Mouse (Mus musculus): Measurements from ENCODE around the gene Cdk5r1. TPM values are rescaled to one million over a fixed set of nuclear protein-coding genes. Genes with fewer than 3 reads are reported as not detected.
A peak's percentile ranks its signal among the peaks of the same experiment; 100 is the strongest.

Cdk5r1 gene
- polyA plus RNA-seq, 1 experiment: 97.4 TPM

GRCm38 (mm10) chr11:80518421-80519367 is 41.9 kb downstream of the Cdk5r1 start:
- 17% methylated on average over 9 of the region's 9 CpGs for WGBS
- Histone ChIP-seq H3K4me1 (ENCODE audit: control insufficient read depth, insufficient read depth, low read length) (peaks cover 35% of the 10 kb centered on the region), H3K27ac (ENCODE audit: insufficient read depth, low read depth, low read length) (peak overlapping the region; percentile 95), H3K4me3 (ENCODE audit: insufficient read depth, low read depth, low read length) (no peak overlapping the region)
- TF ChIP-seq POLR2A (IDR thresholded peaks at IDR 0.05; ENCODE audit: insufficient read depth, low read depth, low read length) (no peak), CTCF (IDR thresholded peaks at IDR 0.05; ENCODE audit: insufficient read depth, low read depth, low read length) (no peak)

- peaks cover 25% of the 10 kb centered on the region for H3K4me1 ChIP-seq (ENCODE audit: control insufficient read depth, insufficient read depth, low read length)
- 59% methylated on average over 2 of the region's 2 CpGs for WGBS
- TF ChIP-seq POLR2A (IDR thresholded peaks at IDR 0.05; ENCODE audit: insufficient read depth, low read depth, low read length) (no peak), CTCF (IDR thresholded peaks at IDR 0.05; ENCODE audit: insufficient read depth, low read depth, low read length) (no peak)
- H3K4me3 ChIP-seq (ENCODE audit: insufficient read depth, low read depth, low read length): no peak overlapping the region
- no peak overlapping the region for H3K27ac ChIP-seq (ENCODE audit: insufficient read depth, low read depth, low read length)
These were observed 44.3 kb downstream of the Cdk5r1 start for GRCm38 (mm10) chr11:80521148-80521547.

- Histone ChIP-seq H3K4me1 (ENCODE audit: control insufficient read depth, insufficient read depth, low read length) (peaks cover 22% of the 10 kb centered on the region), H3K27ac (ENCODE audit: insufficient read depth, low read depth, low read length) (no peak overlapping the region), H3K4me3 (ENCODE audit: insufficient read depth, low read depth, low read length) (no peak overlapping the region)
- WGBS: 69% methylated on average over 2 of the region's 2 CpGs
- TF ChIP-seq POLR2A (IDR thresholded peaks at IDR 0.05; ENCODE audit: insufficient read depth, low read depth, low read length) (no peak), CTCF (IDR thresholded peaks at IDR 0.05; ENCODE audit: insufficient read depth, low read depth, low read length) (no peak)
These were observed 46.0 kb downstream of the Cdk5r1 start for GRCm38 (mm10) chr11:80522852-80523251.

GRCm38 (mm10) chr11:80523410-80523809 is 46.6 kb downstream of the Cdk5r1 start:
- TF ChIP-seq POLR2A (IDR thresholded peaks at IDR 0.05; ENCODE audit: insufficient read depth, low read depth, low read length): no peak
- TF ChIP-seq CTCF (IDR thresholded peaks at IDR 0.05; ENCODE audit: insufficient read depth, low read depth, low read length): no peak
- Histone ChIP-seq H3K27ac (ENCODE audit: insufficient read depth, low read depth, low read length) (no peak overlapping the region), H3K4me1 (ENCODE audit: control insufficient read depth, insufficient read depth, low read length) (peaks cover 17% of the 10 kb centered on the region), H3K4me3 (ENCODE audit: insufficient read depth, low read depth, low read length) (no peak overlapping the region)
- WGBS: 69% methylated on average over 4 of the region's 4 CpGs

GRCm38 (mm10) chr11:80524213-80524612 is 47.4 kb downstream of the Cdk5r1 start:
- Histone ChIP-seq H3K4me1 (ENCODE audit: control insufficient read depth, insufficient read depth, low read length) (peaks cover 9% of the 10 kb centered on the region), H3K4me3 (ENCODE audit: insufficient read depth, low read depth, low read length) (no peak overlapping the region), H3K27ac (ENCODE audit: insufficient read depth, low read depth, low read length) (no peak overlapping the region)
- TF ChIP-seq CTCF (IDR thresholded peaks at IDR 0.05; ENCODE audit: insufficient read depth, low read depth, low read length) (no peak), POLR2A (IDR thresholded peaks at IDR 0.05; ENCODE audit: insufficient read depth, low read depth, low read length) (no peak)
- 91% methylated on average over 5 of the region's 5 CpGs for WGBS

- no peak for TF ChIP-seq CTCF (IDR thresholded peaks at IDR 0.05; ENCODE audit: insufficient read depth, low read depth, low read length)
- no peak overlapping the region for H3K4me3 ChIP-seq (ENCODE audit: insufficient read depth, low read depth, low read length)
- H3K4me1 ChIP-seq (ENCODE audit: control insufficient read depth, insufficient read depth, low read length): no peaks in the 10 kb centered on the region
- H3K27ac ChIP-seq (ENCODE audit: insufficient read depth, low read depth, low read length): no peak overlapping the region
These were observed 50.9 kb downstream of the Cdk5r1 start for GRCm38 (mm10) chr11:80527697-80528096.

- 90% methylated on average over 8 of the region's 8 CpGs for WGBS
- no peak for TF ChIP-seq CTCF (IDR thresholded peaks at IDR 0.05; ENCODE audit: insufficient read depth, low read depth, low read length)
- no peak for TF ChIP-seq POLR2A (IDR thresholded peaks at IDR 0.05; ENCODE audit: insufficient read depth, low read depth, low read length)
- H3K27ac ChIP-seq (ENCODE audit: insufficient read depth, low read depth, low read length): no peak overlapping the region
- H3K4me3 ChIP-seq (ENCODE audit: insufficient read depth, low read depth, low read length): no peak overlapping the region
- peaks cover 3% of the 10 kb centered on the region for H3K4me1 ChIP-seq (ENCODE audit: control insufficient read depth, insufficient read depth, low read length)
These were observed 52.3 kb downstream of the Cdk5r1 start for GRCm38 (mm10) chr11:80529149-80529548.

Other genes starting within 250 kb of the Cdk5r1 start
- gene Rhbdl3, start 176.1 kb upstream of the Cdk5r1 start, polyA plus RNA-seq (2012; ENCODE audit: insufficient read depth, insufficient read length, low replicate concordance, missing spikeins): not detected in 2 replicates
- not detected in 2 replicates for gene 5730455P16Rik, start 99.0 kb upstream of the Cdk5r1 start, polyA plus RNA-seq (2012; ENCODE audit: insufficient read depth, insufficient read length, low replicate concordance, missing spikeins)
- gene Zfp207, start 93.7 kb upstream of the Cdk5r1 start, polyA plus RNA-seq (2012; ENCODE audit: insufficient read depth, insufficient read length, low replicate concordance, missing spikeins): 162 and 401 TPM in 2 replicates
- gene Psmd11, start 48.4 kb upstream of the Cdk5r1 start, polyA plus RNA-seq (2012; ENCODE audit: insufficient read depth, insufficient read length, low replicate concordance, missing spikeins): not detected in 2 replicates